Mouse (Mus musculus) forebrain, embryonic 13.5 days (tissue): ENCODE measurements around the gene Qser1. TPM values are rescaled to one million over a fixed set of nuclear protein-coding genes. Genes with fewer than 3 reads are reported as not detected.

Source experiments
- ATAC-seq: fragments of 200-750 bp; cut with Nextera tagmentation; 2 replicates; pipeline ENCODE4 v1.8.0; 2017
- H3K27ac ChIP-seq: fragments of 300-500 bp; sonication (generic); 2 replicates; pipeline ENCODE4 v1.5.1; 2015; ENCODE audit warnings: inconsistent platforms, mild to moderate bottlenecking, moderate library complexity
- H3K27me3 ChIP-seq: fragments of 300-500 bp; sonication (generic); 2 replicates; pipeline ENCODE4 v1.6.1; 2015; ENCODE audit warnings: mild to moderate bottlenecking, inconsistent platforms
- H3K36me3 ChIP-seq: fragments of 300-500 bp; sonication (generic); 2 replicates; pipeline ENCODE4 v1.6.1; 2015; ENCODE audit warnings: mild to moderate bottlenecking, inconsistent platforms; ENCODE audit not compliant: poor library complexity, severe bottlenecking
- H3K4me1 ChIP-seq: fragments of 300-500 bp; sonication (generic); 2 replicates; pipeline ENCODE4 v1.6.1; 2015; ENCODE audit warnings: inconsistent platforms
- H3K4me2 ChIP-seq: fragments of 300-500 bp; sonication (generic); 2 replicates; pipeline ENCODE4 v1.6.1; 2015; ENCODE audit warnings: inconsistent platforms, mild to moderate bottlenecking, moderate library complexity
- H3K4me3 ChIP-seq: fragments of 300-500 bp; sonication (generic); 2 replicates; pipeline ENCODE4 v1.5.1; 2015; ENCODE audit warnings: mild to moderate bottlenecking, inconsistent platforms
- H3K9ac ChIP-seq: fragments of 300-500 bp; sonication (generic); 2 replicates; pipeline ENCODE4 v1.6.1; 2015; ENCODE audit warnings: mild to moderate bottlenecking, inconsistent platforms
- H3K9me3 ChIP-seq: fragments of 300-500 bp; sonication (generic); replicated peaks from 2 replicates; pipeline ENCODE4 v1.6.1; 2016; ENCODE audit warnings: inconsistent platforms
- WGBS: fragments of 180-500 bp; shearing (Covaris S2); methylation state at CpG from one replicate; pipeline ENCODE4 v1.1.7; 2015; 5-methylcytosine and 5-hydroxymethylcytosine counted together
- polyA plus RNA-seq: library from polyadenylated mRNA; unstranded; fragments of >200 nt; fragmentation: Nextera tagmentation; extraction: Ambion mirVana; gene quantifications from 2 replicates; pipeline ENCODE4 v1.2.1, GENCODE M21; 2015

Qser1 gene
- polyA plus RNA-seq, 1 experiment from 2014 or later = 12.7 TPM

GRCm38 (mm10) chr2:104717231-104717735 is 99.3 kb downstream of the Qser1 start:
- Histone ChIP-seq H3K27ac (no peak overlapping the region), H3K4me3 (no peak overlapping the region), H3K36me3 (no peaks in the 10 kb centered on the region), H3K27me3 (no peaks in the 10 kb centered on the region), H3K4me2 (no peak overlapping the region), H3K9ac (no peak overlapping the region), H3K4me1 (peaks cover 12% of the 10 kb centered on the region; the same call in 1 of the 2 replicates), H3K9me3 (no peaks in the 10 kb centered on the region)
- 92% methylated on average over 2 of the region's 2 CpGs for WGBS
- no peak for ATAC-seq

- H3K9ac ChIP-seq = no peak within 1 kb of the TSS
Measured at GRCm38 (mm10) chr2:104716279-104716678, 100.3 kb downstream of the Qser1 start, which contains the start of gene Pin1rt1. TSS of gene Pin1rt1 (minus strand) at chr2:104716379.

GRCm38 (mm10) chr2:104714254-104714691 is 102.3 kb downstream of the Qser1 start:
- Histone ChIP-seq H3K27me3 (no peaks in the 10 kb centered on the region), H3K4me2 (0 out of 2 replicates have a peak overlapping the region, but pooled peaks have one; percentile 4), H3K9me3 (no peaks in the 10 kb centered on the region), H3K4me3 (no peak overlapping the region), H3K4me1 (peaks cover 28% of the 10 kb centered on the region), H3K36me3 (no peaks in the 10 kb centered on the region), H3K27ac (no peak overlapping the region), H3K9ac (no peak overlapping the region)
- ATAC-seq = no peak
- WGBS = 39% methylated on average over 15 of the region's 15 CpGs

More at GRCm38 (mm10) chr2:104716279-104716678, 100.3 kb downstream of the Qser1 start, which contains the start of gene Pin1rt1:
- Histone ChIP-seq H3K4me2 (no peak within 1 kb of the TSS), H3K36me3 (no peaks in the 10 kb centered on the region), H3K27me3 (no peaks in the 10 kb centered on the region), H3K4me3 (no peak within 1 kb of the TSS), H3K4me1 (peaks cover 13% of the 10 kb centered on the region; the same call in 1 of the 2 replicates), H3K9me3 (no peaks in the 10 kb centered on the region), H3K27ac (no peak within 1 kb of the TSS)
- no peak for ATAC-seq
- 89% methylated on average over 4 of the region's 4 CpGs for WGBS

GRCm38 (mm10) chr2:104712486-104712809 is 104.1 kb downstream of the Qser1 start:
- H3K9me3 ChIP-seq = no peaks in the 10 kb centered on the region
- WGBS = 5% methylated on average over 7 of the region's 7 CpGs
- peak overlapping the region; percentile 83 for H3K9ac ChIP-seq
- H3K4me2 ChIP-seq = peak overlapping the region; percentile 70
- H3K27ac ChIP-seq = peak overlapping the region; percentile 91
- no peaks in the 10 kb centered on the region for H3K27me3 ChIP-seq
- H3K4me3 ChIP-seq = peak overlapping the region; percentile 75
- peaks cover 5% of the 10 kb centered on the region; the same call in 1 of the 2 replicates for H3K36me3 ChIP-seq
- peak; percentile 41; the same call in 1 of the 2 replicates for ATAC-seq
- peaks cover 28% of the 10 kb centered on the region for H3K4me1 ChIP-seq

- Histone ChIP-seq H3K4me2 (peak within 1 kb of the TSS; percentile 70), H3K4me3 (peak within 1 kb of the TSS; percentile 75), H3K27ac (peak within 1 kb of the TSS; percentile 91), H3K9me3 (no peaks in the 10 kb centered on the region), H3K36me3 (peaks cover 5% of the 10 kb centered on the region; the same call in 1 of the 2 replicates), H3K4me1 (peaks cover 28% of the 10 kb centered on the region), H3K27me3 (no peaks in the 10 kb centered on the region), H3K9ac (peak within 1 kb of the TSS; percentile 83)
- peak; percentile 96 for ATAC-seq
- WGBS = under 1% methylated on average over 81 of the region's 99 CpGs
Measured at GRCm38 (mm10) chr2:104711585-104712485, 104.7 kb downstream of the Qser1 start, which contains the start of gene Tcp11l1. TSS of gene Tcp11l1 (minus strand) at chr2:104712169.

- Histone ChIP-seq H3K27me3 (no peaks in the 10 kb centered on the region), H3K4me3 (peak overlapping the region; percentile 75), H3K36me3 (peaks cover 8% of the 10 kb centered on the region; the same call in 1 of the 2 replicates), H3K27ac (peak overlapping the region; percentile 91; the same call in 1 of the 2 replicates), H3K9me3 (no peaks in the 10 kb centered on the region), H3K9ac (peak overlapping the region; percentile 83), H3K4me1 (peaks cover 28% of the 10 kb centered on the region), H3K4me2 (peak overlapping the region; percentile 70)
- 13% methylated on average over 6 of the region's 6 CpGs for WGBS
- ATAC-seq = peak; percentile 17; the same call in 1 of the 2 replicates
Measured at GRCm38 (mm10) chr2:104710670-104711370, 105.7 kb downstream of the Qser1 start.

- H3K4me2 ChIP-seq = no peak overlapping the region
- peaks cover 17% of the 10 kb centered on the region for H3K36me3 ChIP-seq
- H3K4me3 ChIP-seq = no peak overlapping the region
- ATAC-seq = no peak
- H3K4me1 ChIP-seq = peaks cover 34% of the 10 kb centered on the region
- no peak overlapping the region for H3K27ac ChIP-seq
- H3K9me3 ChIP-seq = no peaks in the 10 kb centered on the region
- H3K27me3 ChIP-seq = no peaks in the 10 kb centered on the region
- 55% methylated on average over 6 of the region's 6 CpGs for WGBS
- H3K9ac ChIP-seq = no peak overlapping the region
Measured at GRCm38 (mm10) chr2:104709786-104710337, 106.7 kb downstream of the Qser1 start.

Other genes starting within 250 kb of the Qser1 start
- 117 and 118 TPM in 2 replicates for gene Cstf3, start 226.2 kb downstream of the Qser1 start, polyA plus RNA-seq
- 66.0 and 66.1 TPM in 2 replicates for gene Tcp11l1, start 104.6 kb downstream of the Qser1 start, polyA plus RNA-seq
- gene Pin1rt1, start 100.4 kb downstream of the Qser1 start, polyA plus RNA-seq = not detected in 2 replicates
- gene Depdc7, start 73.9 kb downstream of the Qser1 start, polyA plus RNA-seq = 5.1 TPM in 2 replicates
- gene Prrg4, start 33.1 kb upstream of the Qser1 start, polyA plus RNA-seq = 0.45 and 0.52 TPM in 2 replicates
- 9.3 and 10.0 TPM in 2 replicates for gene Ccdc73, start 51.0 kb upstream of the Qser1 start, polyA plus RNA-seq
- gene Eif3m, start 200.3 kb upstream of the Qser1 start, polyA plus RNA-seq = 248 and 255 TPM in 2 replicates